Mouse (Mus musculus): Measurements from ENCODE around the gene 1500015O10Rik.

1500015O10Rik gene

GRCm38 (mm10) chr1:43772694-43773093 lies 42.3 kb downstream of the 1500015O10Rik start:
- DNase-seq (ENCODE audit: extremely low read depth, insufficient read length, low spot score): no peak

GRCm38 (mm10) chr1:43774126-43774525 lies 43.7 kb downstream of the 1500015O10Rik start:
- DNase-seq (ENCODE audit: extremely low read depth, insufficient read length, low spot score): no peak

- no peak for DNase-seq (ENCODE audit: extremely low read depth, insufficient read length, low spot score)
Observed at GRCm38 (mm10) chr1:43776106-43776505, 45.7 kb downstream of the 1500015O10Rik start.

- DNase-seq (ENCODE audit: extremely low read depth, insufficient read length, low spot score): no peak
Observed at GRCm38 (mm10) chr1:43781195-43781594, 50.8 kb downstream of the 1500015O10Rik start.

- no peak for DNase-seq (ENCODE audit: extremely low read depth, insufficient read length, low spot score)
Observed at GRCm38 (mm10) chr1:43781672-43782071, 51.3 kb downstream of the 1500015O10Rik start.

- DNase-seq (ENCODE audit: extremely low read depth, insufficient read length, low spot score): no peak
Observed at GRCm38 (mm10) chr1:43782680-43783079, 52.3 kb downstream of the 1500015O10Rik start.

GRCm38 (mm10) chr1:43783186-43783585 lies 52.8 kb downstream of the 1500015O10Rik start:
- no peak for DNase-seq (ENCODE audit: extremely low read depth, insufficient read length, low spot score)

GRCm38 (mm10) chr1:43785316-43785715 lies 54.9 kb downstream of the 1500015O10Rik start:
- no peak for DNase-seq (ENCODE audit: extremely low read depth, insufficient read length, low spot score)

GRCm38 (mm10) chr1:43786711-43787110 lies 56.3 kb downstream of the 1500015O10Rik start:
- no peak for DNase-seq (ENCODE audit: extremely low read depth, insufficient read length, low spot score)

- DNase-seq (ENCODE audit: extremely low read depth, insufficient read length, low spot score): no peak
Observed at GRCm38 (mm10) chr1:43789765-43790164, 59.4 kb downstream of the 1500015O10Rik start.
